In the genomic region with DNA sequence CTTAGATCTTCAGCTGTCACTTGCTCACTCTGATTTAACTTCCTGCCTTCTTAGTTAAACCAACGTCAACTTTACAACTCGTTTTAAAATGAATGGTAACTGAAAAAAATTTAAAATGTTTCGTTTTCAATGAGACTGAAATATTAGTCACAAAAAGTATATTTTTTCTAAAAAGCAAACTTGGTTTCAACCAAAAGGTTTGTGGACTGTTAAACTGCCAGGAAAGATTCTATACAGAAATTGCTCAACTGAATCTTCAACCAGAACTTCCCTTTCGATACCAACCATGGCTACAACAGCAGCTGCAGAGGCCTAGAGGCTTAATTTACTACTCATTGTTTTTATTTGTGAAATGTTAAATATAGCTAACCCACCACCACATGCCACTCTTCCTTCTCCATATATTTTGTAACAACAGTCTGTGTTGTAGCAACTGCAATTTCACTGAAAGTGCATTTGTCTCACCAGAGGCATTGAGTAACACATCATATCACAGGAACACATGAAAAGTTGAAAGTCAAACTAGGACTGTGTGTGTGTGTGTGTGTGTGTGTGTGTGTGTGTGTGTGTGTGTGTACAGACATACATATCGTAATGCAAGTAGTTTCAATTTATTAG, we compare ENCODE assay signal across 15 mouse cellular contexts. TPM values are rescaled to one million over a fixed set of nuclear protein-coding genes. Genes with fewer than 3 reads are reported as not detected.
A peak's percentile ranks its signal among the peaks of the same experiment; 100 is the strongest.
DNase-seq lines count a peak whose midpoint lies in the region; ATAC-seq and TF ChIP-seq lines count a peak whose summit lies in the region.
"Had no signal": no experiment of that assay in that cellular context is flagged by ENCODE, and none has a peak within 500 bp of the region (broad histone marks: within the 10 kb centered on the region; RNA-seq: fewer than 3 reads in every experiment).

No protein-coding gene starts in this region.

- TF ChIP-seq EP300 in liver, embryonic 14.5 days (IDR thresholded peaks at IDR 0.05; ENCODE audit: low read depth), result 0 out of 2 replicates have a peak, but pooled peaks have one; percentile 12
- peak; percentile 93 for TF ChIP-seq EP300 in CH12.LX (IDR thresholded peaks at IDR 0.05; ENCODE audit: low read length)

- no peak for ATAC-seq in liver, embryonic 14.5 days (ENCODE audit: insufficient read depth)
- peak; percentile 95 for ATAC-seq in megakaryocyte progenitor cell, adult 5-6 weeks (replicated peaks; ENCODE audit: poor library complexity)

- no peak; the same call in 1 of the 2 replicates for TF ChIP-seq RAD21 in CH12.LX (IDR thresholded peaks at IDR 0.05; ENCODE audit: low read depth, low read length)

- no peak overlapping the region for H3K9ac ChIP-seq in liver, embryonic 14.5 days (replicated peaks)
- H3K9ac ChIP-seq in CH12.LX (ENCODE audit: insufficient read depth, low read depth), result peak overlapping the region; percentile 78
- H3K9ac ChIP-seq: heart, embryonic 15.5 days; hindbrain, embryonic 14.5 days; limb, embryonic 13.5 days had no signal

- H3K4me2 ChIP-seq in liver, embryonic 14.5 days (ENCODE audit: low read depth), result no peak overlapping the region
- H3K4me2 ChIP-seq in CH12.LX (ENCODE audit: insufficient read depth, low read depth, poor library complexity, severe bottlenecking), result peak overlapping the region; percentile 86; the same call in 1 of the 2 replicates
- H3K4me2 ChIP-seq: heart, embryonic 15.5 days; hindbrain, embryonic 14.5 days; limb, embryonic 13.5 days had no signal

- no peak overlapping the region for H3K4me3 ChIP-seq in liver, embryonic 14.5 days (ENCODE audit: insufficient read depth in 1 of 2, low read depth in 2 of 2, low read length in 2 of 2)
- peak overlapping the region in 1 of 3 experiments; percentile 45 for H3K4me3 ChIP-seq in CH12.LX (replicated peaks in 1 of 3; ENCODE audit: low read depth in 2 of 3, low read length in 2 of 3, poor library complexity in 1 of 3)
- H3K4me3 ChIP-seq: heart, embryonic 15.5 days; limb, embryonic 13.5 days had no signal

- no peaks in the 10 kb centered on the region for H3K27me3 ChIP-seq in liver, embryonic 14.5 days (ENCODE audit: control insufficient read depth, insufficient read depth, low read length)
- no peaks in the 10 kb centered on the region for H3K27me3 ChIP-seq in CH12.LX (replicated peaks)
- H3K27me3 ChIP-seq: heart, embryonic 15.5 days; limb, embryonic 13.5 days had no signal

- no peaks in the 10 kb centered on the region for H3K36me3 ChIP-seq in liver, embryonic 14.5 days (replicated peaks; ENCODE audit: control insufficient read depth, insufficient read depth, low read depth)
- H3K36me3 ChIP-seq in CH12.LX (replicated peaks in 1 of 2; ENCODE audit: control insufficient read depth in 1 of 2, insufficient read depth in 1 of 2, low read length in 1 of 2), result no peaks in the 10 kb centered on the region
- H3K36me3 ChIP-seq: heart, embryonic 15.5 days; limb, embryonic 13.5 days had no signal

- no peak for TF ChIP-seq CTCF in liver, embryonic 14.5 days (IDR thresholded peaks at IDR 0.05; ENCODE audit: low read depth)
- TF ChIP-seq CTCF in CH12.LX (conservative IDR thresholded peaks at IDR 0.05 in 1 of 2, IDR thresholded peaks at IDR 0.05 in 1 of 2; ENCODE audit: low read depth in 2 of 2, low read length in 2 of 2), result no peak

- dilution Hi-C loops in CH12.LX (cut with MboI; ENCODE audit: extremely low pct_ligation_motif_present, extremely low pct_unique_long_range_greater_than_20kb, low sequenced_read_pairs), result no loop called here

- H3K27ac ChIP-seq in liver, embryonic 14.5 days, result no peak overlapping the region
- H3K27ac ChIP-seq in CH12.LX (ENCODE audit: insufficient read depth, low read depth), result peak overlapping the region; percentile 95
- H3K27ac ChIP-seq: heart, embryonic 15.5 days; hindbrain, embryonic 14.5 days; limb, embryonic 13.5 days had no signal

- in situ Hi-C loops in CH12.LX (cut with MboI; ENCODE audit: low pct_ligation_motif_present, low pct_unique_long_range_greater_than_20kb, low sequenced_read_pairs), result no loop called here

- H3K9me3 ChIP-seq in liver, embryonic 14.5 days (ENCODE audit: control insufficient read depth, low read length), result no peaks in the 10 kb centered on the region
- no peaks in the 10 kb centered on the region for H3K9me3 ChIP-seq in CH12.LX (replicated peaks; ENCODE audit: low read length)
- H3K9me3 ChIP-seq: heart, embryonic 15.5 days; limb, embryonic 13.5 days had no signal

- DNase-seq in liver, embryonic 14.5 days (ENCODE audit: low read depth in 3 of 3, low spot score in 3 of 3), result peak in 1 of 3 experiments; percentile 37
- DNase-seq in liver (no peak), 416B (ENCODE audit: low read depth) (peak; percentile 89), CH12.LX (ENCODE audit: extremely low read depth) (peak; percentile 56)
- DNase-seq in right cerebral cortex, postnatal 36 days (ENCODE audit: low spot score in 2 of 2), result no peak
- no peak for DNase-seq in right cerebral cortex, adult 2 months (ENCODE audit: low spot score in 2 of 2)
- DNase-seq in frontal cortex, postnatal 25 days (ENCODE audit: low spot score in 2 of 2), result no peak
- DNase-seq: cerebellum, adult 8-10 months; kidney, adult 18-20 months; spleen, adult 18-20 months; thymus, adult 18-20 months had no signal

- TF ChIP-seq POLR2A in CH12.LX (IDR thresholded peaks at IDR 0.05; ENCODE audit: low read depth, low read length), result no peak

- peaks cover 3% of the 10 kb centered on the region; the same call in 1 of the 2 replicates for H3K79me2 ChIP-seq in CH12.LX (replicated peaks; ENCODE audit: control insufficient read depth, extremely low read depth, insufficient read depth, poor library complexity, severe bottlenecking)

- no peaks in the 10 kb centered on the region for H3K4me1 ChIP-seq in liver, embryonic 14.5 days (replicated peaks; ENCODE audit: control insufficient read depth in 2 of 2, insufficient read depth in 2 of 2, low read length in 1 of 2)
- H3K4me1 ChIP-seq in CH12.LX (ENCODE audit: control insufficient read depth in 1 of 2, insufficient read depth in 2 of 2), result peaks cover 0 to 13% of the 10 kb centered on the region in 2 experiments; a peak in 1 of 4 replicates
- H3K4me1 ChIP-seq: heart, embryonic 15.5 days; limb, embryonic 13.5 days had no signal

- WGBS in liver, embryonic 14.5 days (ENCODE audit: insufficient replicate concordance), result 40% methylated on average over 5 of the region's 5 CpGs

TF ChIP-seq in CH12.LX, 34 proteins besides CTCF, POLR2A, EP300 and RAD21 (continues in another document):
- TF ChIP-seq E2F4 (IDR thresholded peaks at IDR 0.05; ENCODE audit: insufficient replicate concordance, low read depth, low read length), result 0 out of 2 replicates have a peak, but pooled peaks have one; percentile 48
- TF ChIP-seq TBP (conservative IDR thresholded peaks at IDR 0.05; ENCODE audit: low read depth, low read length), result peak; percentile 70; the same call in 1 of the 2 replicates
- peak; percentile 11; the same call in 1 of the 2 replicates for TF ChIP-seq NRF1 (IDR thresholded peaks at IDR 0.05; ENCODE audit: low read depth, low read length)
- peak; percentile 85 for TF ChIP-seq MXI1 (IDR thresholded peaks at IDR 0.05; ENCODE audit: low read depth, low read length)
- peak; percentile 76 for TF ChIP-seq JUND (conservative IDR thresholded peaks at IDR 0.05; ENCODE audit: low read depth, low read length)
- no peak for TF ChIP-seq UBTF (IDR thresholded peaks at IDR 0.05; ENCODE audit: low read depth, low read length)
- peak; percentile 67; the same call in 1 of the 2 replicates for TF ChIP-seq KAT2A (IDR thresholded peaks at IDR 0.05; ENCODE audit: insufficient replicate concordance, low read length)
- peak; percentile 66 for TF ChIP-seq ZNF384 (IDR thresholded peaks at IDR 0.05; ENCODE audit: low read depth, low read length)
- peak; percentile 77 for TF ChIP-seq CHD2 (IDR thresholded peaks at IDR 0.05; ENCODE audit: low read length)
- no peak for TF ChIP-seq GABPA (IDR thresholded peaks at IDR 0.05; ENCODE audit: insufficient replicate concordance, low read depth, low read length)
- peak; percentile 79 for TF ChIP-seq BHLHE40 (IDR thresholded peaks at IDR 0.05; ENCODE audit: low read depth, low read length)
- TF ChIP-seq SIN3A (IDR thresholded peaks at IDR 0.05; ENCODE audit: low read length), result peak; percentile 89
- TF ChIP-seq MAFK (IDR thresholded peaks at IDR 0.05; ENCODE audit: insufficient replicate concordance, low read length), result peak; percentile 77
- no peak for TF ChIP-seq ZMIZ1 (IDR thresholded peaks at IDR 0.05; ENCODE audit: low read depth, low read length)
- TF ChIP-seq NELFE (IDR thresholded peaks at IDR 0.05; ENCODE audit: low read depth, low read length), result no peak; the same call in 1 of the 2 replicates
- peak; percentile 88; the same call in 1 of the 2 replicates for TF ChIP-seq MAX (IDR thresholded peaks at IDR 0.05; ENCODE audit: low read length)
- peak; percentile 63; the same call in 1 of the 2 replicates for TF ChIP-seq JUN (IDR thresholded peaks at IDR 0.05; ENCODE audit: insufficient read depth, low read depth, low read length)
- TF ChIP-seq ELF1 (IDR thresholded peaks at IDR 0.05; ENCODE audit: low read depth, low read length), result peak; percentile 32; the same call in 1 of the 2 replicates
- TF ChIP-seq RCOR1 (conservative IDR thresholded peaks at IDR 0.05; ENCODE audit: low read depth, low read length), result peak; percentile 95
- no peak for TF ChIP-seq PAX5 (IDR thresholded peaks at IDR 0.05; ENCODE audit: low read length)
- 0 out of 2 replicates have a peak, but pooled peaks have one; percentile 56 for TF ChIP-seq POLR2AphosphoS2 (IDR thresholded peaks at IDR 0.05; ENCODE audit: low read depth, low read length)
- TF ChIP-seq CHD1 (IDR thresholded peaks at IDR 0.05; ENCODE audit: low read depth, low read length), result peak; percentile 97
- TF ChIP-seq HCFC1 (IDR thresholded peaks at IDR 0.05; ENCODE audit: low read depth, low read length), result peak; percentile 64
- no peak for TF ChIP-seq ZC3H11A (IDR thresholded peaks at IDR 0.05; ENCODE audit: low read depth, low read length)
- no peak for TF ChIP-seq USF2 (conservative IDR thresholded peaks at IDR 0.05; ENCODE audit: low read depth, low read length)
- TF ChIP-seq ZKSCAN1 (IDR thresholded peaks at IDR 0.05; ENCODE audit: borderline replicate concordance, low read depth, low read length), result no peak
- TF ChIP-seq MEF2A (IDR thresholded peaks at IDR 0.05; ENCODE audit: borderline replicate concordance, low read depth, low read length), result peak; percentile 88
- peak; percentile 87 for TF ChIP-seq TCF12 (IDR thresholded peaks at IDR 0.05; ENCODE audit: low read depth, low read length)

RNA-seq across cellular contexts. Expression of a gene that starts 10.2 kb away (rescaled TPM):
- 0.48 and 0.70 TPM in 2 replicates for polyA plus RNA-seq in liver, embryonic 14.5 days (2012; rRNA removed)
- 1.5 and 1.9 TPM in 2 replicates for polyA plus RNA-seq in liver, embryonic 14.5 days (2014; fragmentation: Nextera tagmentation; extraction: Ambion mirVana)
- 13.6 and 19.7 TPM in 2 replicates for total RNA-seq in CH12.LX (2012; rRNA removed)
- 12.7 and 14.0 TPM in 2 replicates for total RNA-seq in CH12.LX (2014; rRNA removed)
- 1.9 and 2.3 TPM in 2 replicates for polyA plus RNA-seq in CH12.LX (2012; ENCODE audit: insufficient read length, low read depth)
- total RNA-seq in megakaryocyte progenitor cell, adult 5-6 weeks (2015), result 92.3 and 95.9 TPM in 2 replicates
- total RNA-seq in megakaryocyte progenitor cell, adult 5-6 weeks (2017), result 94.2 and 102 TPM in 2 replicates

Comparison
In these comparisons a context has a peak if more than half of its experiments do, and no peak if none do; other contexts are left out.
1. DNase-seq: peak in 416B (single experiment) and CH12.LX (single experiment); none in liver (single experiment), right cerebral cortex, postnatal 36 days (0 of 2), right cerebral cortex, adult 2 months (0 of 2) and frontal cortex, postnatal 25 days (0 of 2).
2. RNA of a gene that starts 10.2 kb away (total RNA-seq): 92.3 to 102 TPM in megakaryocyte progenitor cell, adult 5-6 weeks; 12.7 to 19.7 TPM in CH12.LX; every median in the first group is over 4 times any median in the second.